Mouse (Mus musculus) midbrain, embryonic 10.5 days (tissue): ENCODE results near the gene Gdf1. TPM values are rescaled to one million over a fixed set of nuclear protein-coding genes. Genes with fewer than 3 reads are reported as not detected.

Experiments used
- DNase-seq: peaks from one replicate; pipeline ENCODE4 v3.0.0-alpha.2; 2017; ENCODE audit warnings: low spot score
- H3K27ac ChIP-seq: fragments of 300-500 bp; sonication (generic); replicated peaks from 2 replicates; pipeline ENCODE4 v1.5.1; 2016; ENCODE audit warnings: mild to moderate bottlenecking
- H3K27me3 ChIP-seq: fragments of 300-500 bp; sonication (generic); 2 replicates; pipeline ENCODE4 v1.6.1; 2016; ENCODE audit warnings: low read depth, mild to moderate bottlenecking; ENCODE audit not compliant: poor library complexity, severe bottlenecking
- H3K36me3 ChIP-seq: fragments of 300-500 bp; sonication (generic); 2 replicates; pipeline ENCODE4 v1.6.1; 2016; ENCODE audit warnings: mild to moderate bottlenecking, moderate library complexity
- H3K4me1 ChIP-seq: fragments of 300-500 bp; sonication (generic); 2 replicates; pipeline ENCODE4 v1.6.1; 2016
- H3K4me3 ChIP-seq: fragments of 300-500 bp; sonication (generic); 2 replicates; pipeline ENCODE4 v1.5.1; 2016; ENCODE audit warnings: mild to moderate bottlenecking, moderate library complexity
- H3K9me3 ChIP-seq: fragments of 300-500 bp; sonication (generic); replicated peaks from 2 replicates; pipeline ENCODE4 v1.6.1; 2016; ENCODE audit warnings: mild to moderate bottlenecking
- WGBS: fragments of 180-500 bp; shearing (Covaris S2); methylation state at CpG from one replicate; pipeline ENCODE4 v1.1.7; 2016; 5-methylcytosine and 5-hydroxymethylcytosine counted together
- polyA plus RNA-seq: library from polyadenylated mRNA; unstranded; fragments of >200 nt; fragmentation: Nextera tagmentation; extraction: Ambion mirVana; gene quantifications from 2 replicates; pipeline ENCODE4 v1.2.1, GENCODE M21; 2016

Gdf1 gene
- polyA plus RNA-seq, 1 experiment from 2014 or later: 5.7 TPM

- H3K4me1 ChIP-seq: no peaks in the 10 kb centered on the region
- peaks cover 100% of the 10 kb centered on the region for H3K36me3 ChIP-seq
- DNase-seq: no peak
- WGBS: 94% methylated on average over 7 of the region's 7 CpGs
- no peak overlapping the region for H3K4me3 ChIP-seq
- no peaks in the 10 kb centered on the region for H3K9me3 ChIP-seq
- H3K27ac ChIP-seq: no peak overlapping the region
- no peaks in the 10 kb centered on the region for H3K27me3 ChIP-seq
Observed at GRCm38 (mm10) chr8:70338931-70339330, 9.3 kb downstream of the Gdf1 start.

GRCm38 (mm10) chr8:70340659-70341058, 11.0 kb downstream of the Gdf1 start:
- no peaks in the 10 kb centered on the region for H3K4me1 ChIP-seq
- no peaks in the 10 kb centered on the region for H3K9me3 ChIP-seq
- no peak overlapping the region for H3K4me3 ChIP-seq
- WGBS: 93% methylated on average over 7 of the region's 7 CpGs
- no peaks in the 10 kb centered on the region for H3K27me3 ChIP-seq
- H3K36me3 ChIP-seq: peaks cover 89% of the 10 kb centered on the region
- H3K27ac ChIP-seq: no peak overlapping the region
- DNase-seq: no peak

DNA sequence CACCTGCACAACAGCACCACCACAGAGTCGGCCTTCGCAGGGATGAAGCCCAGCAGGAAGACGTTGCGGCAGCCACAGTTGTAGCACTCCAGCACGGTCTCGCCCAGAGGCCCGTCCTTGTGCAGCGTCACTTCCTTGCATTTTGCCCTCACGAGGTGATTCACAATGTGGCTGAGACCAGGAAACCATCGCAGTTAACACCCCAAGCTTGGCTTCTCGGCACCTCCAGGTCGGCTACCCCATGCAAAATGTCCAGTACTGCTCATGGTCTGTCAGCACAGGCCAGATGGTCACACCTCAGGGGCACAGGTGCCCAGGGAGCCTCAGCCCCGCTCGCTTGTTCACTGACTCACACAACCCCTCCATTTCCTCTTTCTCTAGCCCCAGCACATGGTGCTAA, 12.4 kb downstream of the Gdf1 start:
- H3K36me3 ChIP-seq: peaks cover 89% of the 10 kb centered on the region
- DNase-seq: no peak
- no peaks in the 10 kb centered on the region for H3K9me3 ChIP-seq
- no peak overlapping the region for H3K4me3 ChIP-seq
- WGBS: 96% methylated on average over 14 of the region's 14 CpGs
- H3K4me1 ChIP-seq: no peaks in the 10 kb centered on the region
- no peaks in the 10 kb centered on the region for H3K27me3 ChIP-seq
- no peak overlapping the region for H3K27ac ChIP-seq

GRCm38 (mm10) chr8:70343076-70343475, 13.5 kb downstream of the Gdf1 start:
- no peak overlapping the region for H3K4me3 ChIP-seq
- 93% methylated on average over 7 of the region's 7 CpGs for WGBS
- DNase-seq: no peak
- H3K27ac ChIP-seq: no peak overlapping the region
- peaks cover 89% of the 10 kb centered on the region for H3K36me3 ChIP-seq
- H3K27me3 ChIP-seq: no peaks in the 10 kb centered on the region
- peaks cover 3% of the 10 kb centered on the region for H3K4me1 ChIP-seq
- no peaks in the 10 kb centered on the region for H3K9me3 ChIP-seq

DNA sequence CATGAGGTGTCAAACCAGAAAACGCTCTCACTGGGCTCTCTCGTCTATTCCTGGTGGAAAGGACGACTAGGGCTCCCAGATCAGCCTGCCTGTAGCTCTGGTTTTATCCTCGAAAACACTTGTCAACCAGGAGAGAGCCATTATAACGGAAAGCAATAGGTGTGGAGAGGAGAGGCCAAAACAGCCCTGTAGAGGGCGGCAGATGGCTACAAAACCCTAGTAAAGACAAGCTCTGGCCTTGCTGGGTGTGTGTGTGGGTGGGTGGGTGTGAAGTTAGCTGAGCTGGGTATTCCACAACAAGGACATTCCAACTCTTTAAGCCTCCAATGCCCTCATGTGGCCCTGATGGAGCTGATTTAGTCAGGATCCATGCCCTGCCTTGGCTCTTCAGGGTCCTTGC, 14.1 kb downstream of the Gdf1 start:
- 69% methylated on average over 6 of the region's 6 CpGs for WGBS
- no peak overlapping the region for H3K27ac ChIP-seq
- H3K4me1 ChIP-seq: peaks cover 10% of the 10 kb centered on the region
- no peak overlapping the region for H3K4me3 ChIP-seq
- H3K27me3 ChIP-seq: no peaks in the 10 kb centered on the region
- DNase-seq: no peak
- H3K36me3 ChIP-seq: peaks cover 89% of the 10 kb centered on the region
- no peaks in the 10 kb centered on the region for H3K9me3 ChIP-seq

- DNase-seq: no peak
- Histone ChIP-seq H3K36me3 (peaks cover 89% of the 10 kb centered on the region), H3K4me3 (no peak overlapping the region), H3K9me3 (no peaks in the 10 kb centered on the region), H3K4me1 (peaks cover 15% of the 10 kb centered on the region), H3K27ac (no peak overlapping the region), H3K27me3 (no peaks in the 10 kb centered on the region)
- 85% methylated on average over 2 of the region's 2 CpGs for WGBS
Observed at GRCm38 (mm10) chr8:70344279-70344678, 14.7 kb downstream of the Gdf1 start.

GRCm38 (mm10) chr8:70347443-70347842, 17.8 kb downstream of the Gdf1 start:
- no peak overlapping the region for H3K4me3 ChIP-seq
- WGBS: 94% methylated on average over 4 of the region's 4 CpGs
- H3K9me3 ChIP-seq: no peaks in the 10 kb centered on the region
- H3K36me3 ChIP-seq: peaks cover 77% of the 10 kb centered on the region
- no peak for DNase-seq
- H3K4me1 ChIP-seq: peaks cover 46% of the 10 kb centered on the region
- no peaks in the 10 kb centered on the region for H3K27me3 ChIP-seq
- H3K27ac ChIP-seq: no peak overlapping the region

- Histone ChIP-seq H3K27ac (no peak overlapping the region), H3K36me3 (peaks cover 72% of the 10 kb centered on the region), H3K4me1 (peaks cover 46% of the 10 kb centered on the region), H3K9me3 (no peaks in the 10 kb centered on the region), H3K4me3 (no peak overlapping the region), H3K27me3 (no peaks in the 10 kb centered on the region)
- no peak for DNase-seq
- 71% methylated on average over 1 of the region's 1 CpGs for WGBS
Observed at GRCm38 (mm10) chr8:70347860-70348420, 18.3 kb downstream of the Gdf1 start.

- H3K27ac ChIP-seq: peak overlapping the region; percentile 92
- no peak for DNase-seq
- no peaks in the 10 kb centered on the region for H3K9me3 ChIP-seq
- 71% methylated on average over 15 of the region's 15 CpGs for WGBS
- H3K27me3 ChIP-seq: no peaks in the 10 kb centered on the region
- peaks cover 49% of the 10 kb centered on the region for H3K36me3 ChIP-seq
- H3K4me1 ChIP-seq: peaks cover 55% of the 10 kb centered on the region
- peak overlapping the region; percentile 96 for H3K4me3 ChIP-seq
Observed at GRCm38 (mm10) chr8:70351035-70351999, 21.7 kb downstream of the Gdf1 start.

DNA sequence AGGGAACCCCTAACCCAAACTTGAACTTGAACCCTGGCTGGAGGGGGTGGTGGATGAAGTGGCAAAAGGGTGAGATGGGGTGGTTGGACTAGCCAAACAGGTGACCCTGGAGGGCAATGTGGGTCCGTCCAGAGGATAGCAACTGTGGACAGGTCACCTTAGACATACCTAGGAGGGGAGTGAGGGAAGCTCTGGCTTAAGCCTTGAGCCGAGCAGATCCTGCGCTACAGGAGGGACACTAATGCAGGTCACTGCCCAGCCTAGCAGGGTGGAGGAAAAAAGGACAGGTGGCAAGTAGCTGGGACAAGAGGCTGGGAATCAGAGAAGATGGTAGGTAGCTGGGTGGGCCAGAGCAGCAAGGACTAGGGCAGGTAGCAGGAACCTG, 22.4 kb downstream of the Gdf1 start:
- Histone ChIP-seq H3K27ac (peak overlapping the region; percentile 92), H3K27me3 (no peaks in the 10 kb centered on the region), H3K36me3 (peaks cover 43% of the 10 kb centered on the region), H3K4me1 (peaks cover 55% of the 10 kb centered on the region), H3K9me3 (no peaks in the 10 kb centered on the region), H3K4me3 (peak overlapping the region; percentile 96)
- DNase-seq: no peak
- 34% methylated on average over 3 of the region's 3 CpGs for WGBS

DNA sequence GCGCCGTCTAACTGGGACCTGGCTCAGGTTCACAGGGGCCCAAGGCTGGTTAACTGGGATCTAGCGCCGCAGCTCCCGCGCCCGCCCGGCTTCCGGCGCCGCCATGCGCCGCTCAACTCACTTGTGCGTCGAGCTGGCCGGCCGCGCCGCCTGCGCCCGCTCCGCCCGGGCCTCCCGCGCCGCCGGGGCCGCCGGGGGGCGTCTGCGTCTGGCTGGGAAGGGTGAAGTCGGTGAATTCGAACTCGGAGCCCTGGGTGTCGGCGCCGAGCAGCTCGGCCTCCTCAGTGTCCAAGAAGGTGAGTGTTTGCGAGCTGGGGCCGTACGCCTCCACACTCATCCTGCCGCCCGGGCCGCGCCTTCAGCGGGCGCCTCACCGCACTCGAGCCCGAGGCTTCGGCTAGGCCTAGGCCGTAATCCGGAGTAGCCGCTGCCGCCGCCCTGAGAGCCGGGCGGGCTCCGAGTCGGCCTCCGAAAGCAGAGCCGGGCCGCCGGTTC, 23.1 kb downstream of the Gdf1 start:
- Histone ChIP-seq H3K4me1 (peaks cover 55% of the 10 kb centered on the region), H3K27ac (peak overlapping the region; percentile 92), H3K36me3 (peaks cover 35% of the 10 kb centered on the region), H3K27me3 (no peaks in the 10 kb centered on the region), H3K4me3 (peak overlapping the region; percentile 96), H3K9me3 (no peaks in the 10 kb centered on the region)
- WGBS: under 1% methylated on average over 64 of the region's 64 CpGs
- no peak for DNase-seq

DNA sequence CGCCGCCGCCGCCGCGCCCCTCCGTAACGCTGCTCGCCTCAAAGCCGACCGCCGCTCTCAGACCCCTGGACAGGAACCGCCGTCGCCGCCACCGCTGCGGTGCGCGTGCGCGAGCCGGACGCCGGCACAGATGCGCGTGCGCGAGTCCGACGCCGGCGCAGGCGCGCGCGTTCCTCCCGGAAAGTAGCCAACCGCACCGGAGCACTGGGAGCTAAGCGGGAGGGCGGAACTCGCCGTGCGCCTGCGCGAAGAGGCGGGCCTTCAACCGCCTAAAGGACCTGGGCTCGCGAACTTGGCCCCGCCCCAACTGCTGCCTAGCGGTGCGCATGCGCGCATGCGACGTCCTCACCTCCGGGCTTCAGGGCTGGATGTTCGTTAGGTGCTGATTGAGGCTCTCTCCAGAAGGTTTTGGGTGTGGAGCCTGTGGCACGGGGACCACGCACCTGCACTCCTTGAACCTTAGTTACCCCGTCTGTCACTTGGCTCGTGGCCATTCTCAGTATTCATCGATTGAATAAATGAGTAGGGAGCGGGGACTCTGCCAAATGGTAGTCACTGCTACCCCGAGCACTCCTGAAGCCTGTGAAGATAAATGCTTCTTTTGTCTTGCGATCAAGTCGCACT, 23.7 kb downstream of the Gdf1 start, which contains the start of gene Upf1:
Gene Upf1 (minus strand): TSS at position 85 of the 624 bp plus-strand sequence.
- Histone ChIP-seq H3K27ac (peak within 1 kb of the TSS; percentile 92), H3K4me3 (peak within 1 kb of the TSS; percentile 96), H3K36me3 (peaks cover 29% of the 10 kb centered on the region), H3K9me3 (no peaks in the 10 kb centered on the region), H3K4me1 (peaks cover 50% of the 10 kb centered on the region), H3K27me3 (no peaks in the 10 kb centered on the region)
- peak; percentile 99 for DNase-seq
- WGBS: under 1% methylated on average over 69 of the region's 69 CpGs
